Mouse (Mus musculus) megakaryocyte-erythroid progenitor cell, adult 5 weeks (primary cell): ENCODE data around the gene Epha10. TPM values are rescaled to one million over a fixed set of nuclear protein-coding genes. Genes with fewer than 3 reads are reported as not detected.

Source experiments
- polyA plus RNA-seq: library from polyadenylated mRNA; stranded (reverse); fragments of >175 nt; gene quantifications from 2 replicates; pipeline ENCODE4 v1.2.3, GENCODE M21; 2012

The Epha10 gene
- not detected in 2 replicates for polyA plus RNA-seq

DNA sequence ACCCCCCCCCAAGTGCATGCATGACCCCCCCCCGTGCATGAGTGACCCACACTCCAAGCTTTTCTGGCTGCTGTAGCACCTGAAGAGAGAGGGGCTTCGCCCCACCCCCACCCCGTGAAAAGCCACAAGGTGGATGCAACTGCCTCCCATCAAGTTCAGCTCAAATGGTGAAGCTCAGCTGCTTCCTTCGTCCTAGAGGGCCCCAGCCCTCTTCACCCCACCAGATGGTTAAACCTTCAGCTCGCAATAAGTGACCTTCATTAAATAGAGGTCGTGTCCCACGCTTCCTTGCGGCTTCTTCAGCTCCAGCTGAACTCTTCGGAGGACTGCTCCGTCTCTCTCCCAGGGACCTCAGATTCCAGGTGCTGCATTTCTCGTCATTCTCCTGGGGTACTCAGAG, at the start of gene Epha10:
Gene Epha10, plus strand, starts transcription at position 301 of the 400 bp plus-strand sequence.

DNA sequence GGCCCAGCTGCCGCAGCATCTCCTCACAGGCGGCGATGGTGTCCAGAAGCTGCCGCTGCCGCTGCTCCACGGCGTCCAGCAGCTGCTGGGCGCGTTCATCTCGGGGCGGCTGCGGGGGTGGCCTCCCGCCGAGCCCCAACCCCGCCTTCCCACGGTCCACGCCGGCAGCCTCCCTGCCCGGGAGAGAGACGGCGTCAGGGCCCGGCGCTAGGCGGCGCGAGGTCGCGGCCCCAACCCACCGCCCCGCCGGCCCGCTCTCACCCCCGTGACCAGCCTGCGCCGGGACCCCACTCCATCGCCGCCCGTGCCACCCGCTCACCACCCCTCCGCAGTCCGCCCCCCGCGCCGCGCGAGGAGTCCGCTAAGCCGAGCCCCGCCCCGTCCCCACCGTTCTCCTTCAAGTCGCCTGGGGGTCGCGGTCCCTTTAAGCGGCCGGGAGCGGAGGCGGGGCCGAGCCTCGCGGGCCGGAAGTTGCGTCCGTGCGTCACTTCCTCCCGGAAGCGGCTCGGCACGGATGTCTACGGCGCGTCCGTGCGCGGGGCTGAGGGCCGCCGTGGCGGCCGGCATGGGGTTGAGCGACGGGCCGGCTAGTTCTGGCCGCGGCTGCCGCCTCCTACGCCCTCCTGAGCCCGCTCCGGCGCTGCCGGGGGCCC, 30.3 kb upstream of the Epha10 start, which contains the start of gene Yrdc:
Gene Yrdc, plus strand, starts transcription at position 419 of the 653 bp plus-strand sequence.

DNA sequence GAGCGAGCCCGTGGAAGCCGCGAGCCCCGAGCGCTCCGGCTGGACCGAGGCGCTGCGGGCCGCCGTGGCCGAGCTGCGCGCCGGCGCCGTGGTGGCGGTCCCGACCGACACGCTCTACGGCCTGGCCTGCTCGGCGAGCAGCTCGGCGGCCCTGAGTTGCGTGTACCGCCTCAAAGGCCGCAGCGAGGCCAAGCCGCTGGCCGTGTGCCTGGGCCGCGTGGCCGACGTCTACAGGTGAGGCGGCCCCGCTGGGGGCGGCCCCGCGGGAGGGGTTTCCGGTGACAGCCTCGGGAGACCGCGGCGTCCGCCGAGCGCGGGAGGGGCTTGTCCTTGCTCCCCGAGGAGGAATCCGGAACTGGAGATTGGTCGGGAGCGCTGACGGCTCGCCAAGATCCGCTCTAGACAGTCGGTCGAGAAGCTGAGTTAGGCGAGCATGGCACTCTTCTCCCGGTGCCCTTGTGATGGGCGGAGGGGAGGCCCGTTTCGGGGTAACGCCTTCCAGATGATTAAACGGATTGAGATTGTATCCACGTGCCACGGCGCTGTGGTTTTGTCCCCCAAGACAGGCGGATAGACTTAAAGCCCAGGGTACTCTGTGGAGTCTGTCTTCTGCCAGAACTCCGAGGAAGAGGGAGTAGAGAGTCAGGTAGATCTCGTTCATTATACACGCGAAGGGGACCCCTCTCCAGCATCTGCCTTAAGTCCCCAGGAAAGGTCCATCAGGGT, 29.6 kb upstream of the Epha10 start, which contains the start of gene 1110065P20Rik:
Gene 1110065P20Rik, minus strand, starts transcription at position 264 of the 726 bp plus-strand sequence.

DNA sequence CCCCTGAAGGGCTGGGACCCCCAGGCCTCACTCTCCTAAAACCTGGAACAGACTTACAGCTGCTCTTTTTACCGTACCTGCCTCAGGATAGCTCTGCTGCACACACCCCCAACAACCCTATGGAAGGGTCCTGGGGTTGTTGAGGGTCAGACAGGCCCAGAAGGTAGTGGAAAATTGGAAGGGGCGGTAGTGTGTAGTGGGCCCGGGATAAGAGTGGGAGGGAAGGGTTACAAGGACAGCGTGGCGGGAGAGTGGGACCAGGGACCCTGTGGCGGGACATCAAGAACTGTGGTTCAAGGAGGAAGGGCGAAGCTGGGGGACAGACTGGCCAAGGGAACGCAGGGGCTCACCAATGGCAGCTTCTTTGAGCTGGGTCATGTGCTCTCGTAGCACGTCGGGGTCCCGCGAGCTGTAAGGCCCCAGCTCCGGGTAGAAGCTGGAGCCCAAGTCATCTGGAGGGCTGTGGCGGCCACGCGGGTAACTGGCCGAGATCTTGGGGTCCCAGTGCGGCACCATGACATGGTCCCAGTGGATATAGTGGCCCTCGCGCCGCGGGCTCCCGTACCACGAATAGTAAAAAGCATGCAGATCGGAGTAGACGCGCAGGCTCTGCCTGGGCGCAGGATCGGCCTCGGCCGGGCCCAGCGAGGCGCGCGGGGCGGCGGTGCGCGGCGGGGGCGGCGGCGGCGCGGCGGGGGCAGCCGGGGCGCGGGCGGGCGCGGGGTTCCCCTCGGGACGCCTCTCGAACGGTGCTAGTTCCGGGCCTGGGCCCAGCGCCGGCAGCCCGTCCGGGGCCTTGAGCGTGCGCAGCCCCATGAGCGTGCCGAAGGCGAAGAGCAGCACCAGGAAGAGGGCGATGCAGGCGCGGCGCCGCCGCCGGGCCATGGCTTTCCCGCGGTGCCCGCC, 19.2 kb upstream of the Epha10 start, which contains the start of gene Maneal:
Gene Maneal, minus strand, starts transcription at position 889 of the 906 bp plus-strand sequence.

DNA sequence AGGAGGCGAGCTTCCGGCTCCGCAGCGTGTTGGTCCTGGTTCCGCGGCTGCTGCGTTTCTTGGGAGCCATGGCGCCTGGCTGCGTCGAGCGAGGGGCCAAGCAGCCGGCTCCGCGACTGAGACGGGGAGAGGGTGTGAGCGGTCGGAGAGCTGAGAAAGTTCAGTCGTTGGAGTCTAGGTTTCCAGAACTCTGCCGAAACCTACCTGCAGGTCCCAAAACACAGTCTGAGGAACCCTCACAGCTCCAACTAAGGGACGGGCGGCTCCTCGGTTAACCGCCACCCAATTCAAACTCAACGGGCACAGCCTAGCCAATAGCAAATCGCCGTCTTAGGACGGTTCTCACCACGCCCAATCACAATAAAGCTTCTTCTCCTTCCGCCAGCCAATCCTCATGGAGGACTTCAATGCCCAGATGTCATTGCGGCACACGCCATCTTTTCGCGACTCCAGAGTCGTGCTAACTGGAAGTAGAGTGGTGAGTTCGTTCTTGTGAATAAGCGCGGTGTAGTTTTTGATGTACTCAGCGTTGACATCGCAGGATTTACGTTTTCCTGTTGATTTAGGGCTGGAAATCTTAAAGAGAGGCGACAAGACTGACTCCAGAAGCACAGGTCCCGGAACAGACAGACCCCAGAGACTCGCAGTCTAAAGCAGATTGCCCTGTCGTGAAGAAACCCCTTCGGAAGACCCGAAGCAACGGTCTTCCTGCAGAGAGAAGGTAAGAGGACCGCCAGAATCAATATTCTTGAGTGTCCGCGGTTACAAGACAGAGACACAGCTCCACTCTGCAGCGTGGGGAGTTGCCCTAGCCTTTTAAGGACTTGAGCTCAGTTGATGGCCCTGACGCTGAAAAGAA, 56.1 kb downstream of the Epha10 start, which contains the start of gene 9930104L06Rik:
Gene 9930104L06Rik, plus strand, starts transcription at position 436 of the 859 bp plus-strand sequence.

GRCm38 (mm10) chr4:124939211-124939610, 58.5 kb downstream of the Epha10 start, which contains the start of gene Cdca8:
Cdca8 (minus strand) TSS chr4:124939311.

Other genes starting within 250 kb of the Epha10 start
- gene Pou3f1, start 224.1 kb upstream of the Epha10 start, polyA plus RNA-seq, result 0.78 and 1.6 TPM in 2 replicates
- gene Utp11, start 187.3 kb upstream of the Epha10 start, polyA plus RNA-seq, result 14.8 and 16.0 TPM in 2 replicates
- 11.6 and 18.3 TPM in 2 replicates for gene Fhl3, start 180.2 kb upstream of the Epha10 start, polyA plus RNA-seq
- gene Sf3a3, start 166.1 kb upstream of the Epha10 start, polyA plus RNA-seq, result 34.1 and 42.5 TPM in 2 replicates
- 15.0 and 25.5 TPM in 2 replicates for gene Inpp5b, start 139.0 kb upstream of the Epha10 start, polyA plus RNA-seq
- 15.6 and 16.6 TPM in 2 replicates for gene Mtf1, start 78.8 kb upstream of the Epha10 start, polyA plus RNA-seq
- 21.5 and 26.6 TPM in 2 replicates for gene Yrdc, start 30.2 kb upstream of the Epha10 start, polyA plus RNA-seq
- gene 1110065P20Rik, start 29.7 kb upstream of the Epha10 start, polyA plus RNA-seq, result 19.1 and 21.9 TPM in 2 replicates
- gene Maneal, start 18.7 kb upstream of the Epha10 start, polyA plus RNA-seq, result 0.03 and 0.14 TPM in 2 replicates
- gene 9930104L06Rik, start 56.1 kb downstream of the Epha10 start, polyA plus RNA-seq, result 2.3 and 2.9 TPM in 2 replicates
- gene Cdca8, start 58.4 kb downstream of the Epha10 start, polyA plus RNA-seq, result 83.2 and 92.9 TPM in 2 replicates
- 4.2 and 4.8 TPM in 2 replicates for gene Rspo1, start 105.5 kb downstream of the Epha10 start, polyA plus RNA-seq
- gene Gnl2, start 135.7 kb downstream of the Epha10 start, polyA plus RNA-seq, result 59.0 and 68.2 TPM in 2 replicates
- not detected in 2 replicates for gene Dnali1, start 184.8 kb downstream of the Epha10 start, polyA plus RNA-seq
- gene Snip1, start 185.8 kb downstream of the Epha10 start, polyA plus RNA-seq, result 26.4 and 36.3 TPM in 2 replicates
- gene Meaf6, start 204.2 kb downstream of the Epha10 start, polyA plus RNA-seq, result 93.8 and 136 TPM in 2 replicates
- gene Zc3h12a, start 246.9 kb downstream of the Epha10 start, polyA plus RNA-seq, result 77.9 and 118 TPM in 2 replicates